Mouse (Mus musculus) cerebral cortex, adult 2 months (tissue): ENCODE results near the gene Net1.

Experiments
- WGBS: fragments of 180-500 bp; shearing (Covaris S2); methylation state at CpG from one replicate; pipeline ENCODE4 v1.1.7; 2018; 5-methylcytosine and 5-hydroxymethylcytosine counted together

Net1 gene

GRCm38 (mm10) chr13:3917571-3918311 lies at the start of gene Net1, which contains the start of gene Tubal3:
Gene Net1, minus strand, starts transcription at chr13:3918220.
Gene Tubal3, plus strand, starts transcription at chr13:3918274.
- under 1% methylated on average over 52 of the region's 52 CpGs for WGBS

GRCm38 (mm10) chr13:3951198-3951914 lies 33.3 kb upstream of the Net1 start:
- WGBS: 66% methylated on average over 6 of the region's 6 CpGs

GRCm38 (mm10) chr13:3949477-3949876 lies 31.5 kb upstream of the Net1 start:
- WGBS: 86% methylated on average over 4 of the region's 4 CpGs

- 84% methylated on average over 4 of the region's 4 CpGs for WGBS
Measured at GRCm38 (mm10) chr13:3947267-3947666, 29.2 kb upstream of the Net1 start.

GRCm38 (mm10) chr13:3945249-3945648 lies 27.2 kb upstream of the Net1 start, which contains the start of gene Ucn3:
Gene Ucn3, minus strand, starts transcription at chr13:3945349.
- 60% methylated on average over 2 of the region's 2 CpGs for WGBS

GRCm38 (mm10) chr13:3944699-3945098 lies 26.7 kb upstream of the Net1 start:
- WGBS: 78% methylated on average over 7 of the region's 7 CpGs

- WGBS: 89% methylated on average over 6 of the region's 6 CpGs
Measured at GRCm38 (mm10) chr13:3926046-3926445, 8.0 kb upstream of the Net1 start.

GRCm38 (mm10) chr13:3925632-3926031 lies 7.6 kb upstream of the Net1 start:
- WGBS: 92% methylated on average over 6 of the region's 6 CpGs

- 92% methylated on average over 5 of the region's 5 CpGs for WGBS
Measured at GRCm38 (mm10) chr13:3924483-3924882, 6.5 kb upstream of the Net1 start.

GRCm38 (mm10) chr13:3913504-3913903 lies 4.5 kb downstream of the Net1 start:
- 91% methylated on average over 4 of the region's 4 CpGs for WGBS

GRCm38 (mm10) chr13:3910356-3910755 lies 7.7 kb downstream of the Net1 start:
- 95% methylated on average over 5 of the region's 5 CpGs for WGBS

- 88% methylated on average over 4 of the region's 4 CpGs for WGBS
Measured at GRCm38 (mm10) chr13:3908262-3908661, 9.8 kb downstream of the Net1 start.

GRCm38 (mm10) chr13:3907151-3907696 lies 10.8 kb downstream of the Net1 start:
- WGBS: 78% methylated on average over 6 of the region's 6 CpGs

- 93% methylated on average over 9 of the region's 9 CpGs for WGBS
Measured at GRCm38 (mm10) chr13:3899301-3899700, 18.7 kb downstream of the Net1 start.

- 97% methylated on average over 5 of the region's 5 CpGs for WGBS
Measured at GRCm38 (mm10) chr13:3898202-3898601, 19.8 kb downstream of the Net1 start.

- WGBS: 28% methylated on average over 5 of the region's 5 CpGs
Measured at GRCm38 (mm10) chr13:3896913-3897312, 21.1 kb downstream of the Net1 start.

GRCm38 (mm10) chr13:3896032-3896431 lies 22.0 kb downstream of the Net1 start:
- 91% methylated on average over 6 of the region's 6 CpGs for WGBS

GRCm38 (mm10) chr13:3895397-3895980 lies 22.5 kb downstream of the Net1 start:
- WGBS: 80% methylated on average over 8 of the region's 8 CpGs

GRCm38 (mm10) chr13:3894549-3894948 lies 23.5 kb downstream of the Net1 start:
- WGBS: 89% methylated on average over 8 of the region's 8 CpGs

GRCm38 (mm10) chr13:3893126-3893734 lies 24.8 kb downstream of the Net1 start:
- WGBS: under 1% methylated on average over 35 of the region's 35 CpGs

GRCm38 (mm10) chr13:3892601-3893000 lies 25.4 kb downstream of the Net1 start:
- WGBS: 25% methylated on average over 7 of the region's 7 CpGs
